ENCODE assay signal across 19 mouse cellular contexts in the genomic region with DNA sequence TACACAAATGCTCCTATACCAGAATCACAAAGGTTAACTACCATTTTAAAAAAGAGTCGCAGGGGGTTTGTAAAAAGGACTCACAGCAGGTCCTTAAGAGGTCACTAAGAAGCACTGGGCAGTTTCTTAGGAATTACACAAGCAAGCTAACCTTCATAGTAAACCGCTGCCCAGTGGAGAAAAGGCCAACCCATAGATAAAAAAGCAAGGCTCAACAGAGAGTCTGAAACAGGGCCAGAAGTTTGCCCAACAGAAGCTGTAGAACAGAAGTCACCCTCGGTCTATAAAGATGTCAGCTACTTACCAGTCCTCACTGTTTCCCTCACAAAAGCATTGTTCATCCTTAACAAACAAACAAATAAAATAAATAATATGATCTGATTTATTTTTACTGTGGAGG. TPM values are rescaled to one million over a fixed set of nuclear protein-coding genes. Genes with fewer than 3 reads are reported as not detected.
DNase-seq lines count a peak whose midpoint lies in the region; ATAC-seq and TF ChIP-seq lines count a peak whose summit lies in the region.
"Had no signal": no experiment of that assay in that cellular context is flagged by ENCODE, and none has a peak within 500 bp of the region (broad histone marks: within the 10 kb centered on the region; RNA-seq: fewer than 3 reads in every experiment).

No protein-coding gene starts in this region.

- no peaks in the 10 kb centered on the region for H3K9me3 ChIP-seq in liver, embryonic 11.5 days (ENCODE audit: control insufficient read depth, low read length)
- H3K9me3 ChIP-seq: forebrain, embryonic 13.5 days; hindbrain, embryonic 15.5 days; limb, embryonic 15.5 days had no signal

- WGBS in liver, adult 2 months: 51% methylated on average over 3 of the region's 3 CpGs
- WGBS in liver, embryonic 11.5 days: 92% methylated on average over 3 of the region's 3 CpGs

- no peak overlapping the region for H3K27ac ChIP-seq in liver, adult 2 months (replicated peaks; ENCODE audit: insufficient read depth, low read depth, low read length)
- no peak overlapping the region for H3K27ac ChIP-seq in liver, embryonic 11.5 days (ENCODE audit: low read depth, low read length)
- H3K27ac ChIP-seq: kidney, postnatal 0 days; limb, embryonic 15.5 days had no signal

- intact Hi-C loops in heart, postnatal 25 days (cut with DNase I): no loop called here
- intact Hi-C loops in left cerebral cortex, postnatal 10 days (cut with DNase I): no loop called here

- no peak for TF ChIP-seq POLR2A in liver, adult 2 months (IDR thresholded peaks at IDR 0.05; ENCODE audit: extremely low read depth, insufficient read depth, low read length)

- peaks cover 8% of the 10 kb centered on the region for H3K4me1 ChIP-seq in liver, adult 2 months (ENCODE audit: control insufficient read depth, insufficient read depth, low read length)
- H3K4me1 ChIP-seq in liver, embryonic 11.5 days (replicated peaks; ENCODE audit: control insufficient read depth, insufficient read depth, low read length): peaks cover 10% of the 10 kb centered on the region; the same call in 1 of the 2 replicates

- no peak overlapping the region for H3K4me3 ChIP-seq in liver, adult 2 months (ENCODE audit: insufficient read depth, low read depth, low read length)
- H3K4me3 ChIP-seq in liver, embryonic 11.5 days (ENCODE audit: low read depth, low read length): no peak overlapping the region
- H3K4me3 ChIP-seq: forebrain, embryonic 13.5 days; hindbrain, embryonic 15.5 days; limb, embryonic 15.5 days had no signal

- H3K9ac ChIP-seq in liver, adult 2 months (ENCODE audit: low read depth, low read length): no peak overlapping the region
- no peak overlapping the region for H3K9ac ChIP-seq in liver, embryonic 11.5 days (ENCODE audit: low read depth, low read length)
- H3K9ac ChIP-seq: forebrain, embryonic 13.5 days; hindbrain, embryonic 15.5 days; limb, embryonic 15.5 days had no signal

- no peak overlapping the region for H3K4me2 ChIP-seq in liver, embryonic 11.5 days
- H3K4me2 ChIP-seq: forebrain, embryonic 13.5 days; hindbrain, embryonic 15.5 days; limb, embryonic 15.5 days; midbrain, embryonic 11.5 days had no signal

- DNase-seq in heart, adult 11 months: peak; percentile 89
- no peak for DNase-seq in heart, postnatal 25 days (ENCODE audit: low spot score)
- DNase-seq in liver, adult 2 months (ENCODE audit: extremely low read depth, low read depth, low spot score): peak; percentile 75
- no peak for DNase-seq in liver, embryonic 11.5 days (ENCODE audit: low spot score)
- DNase-seq in fat pad, adult 2 months (ENCODE audit: extremely low read depth, low read depth, low spot score): peak; percentile 90
- no peak for DNase-seq in left cerebral cortex, postnatal 10 days (ENCODE audit: extremely low spot score in 1 of 2, low spot score in 2 of 2)
- DNase-seq in kidney, postnatal 14 days: no peak
- DNase-seq: cerebellum, adult 11-12 months; cerebellum, postnatal 36 days; kidney, adult 11 months; lung, adult 18-20 months; lung, postnatal 4 days; right cerebral cortex, adult 18-20 months; thymus, postnatal 4 days had no signal

- no peaks in the 10 kb centered on the region for H3K36me3 ChIP-seq in liver, adult 2 months (ENCODE audit: control insufficient read depth, insufficient read depth, low read length)
- H3K36me3 ChIP-seq in liver, embryonic 11.5 days (ENCODE audit: control insufficient read depth, insufficient read depth, low read length): peaks cover 5% of the 10 kb centered on the region; the same call in 1 of the 2 replicates

- no peak for TF ChIP-seq CTCF in liver, adult 2 months (IDR thresholded peaks at IDR 0.05; ENCODE audit: low read depth, low read length)

- no peak for ATAC-seq in liver, embryonic 11.5 days (replicated peaks; ENCODE audit: low FRiP score)
- ATAC-seq: forebrain, embryonic 13.5 days had no signal

- no peaks in the 10 kb centered on the region for H3K27me3 ChIP-seq in liver, adult 2 months (ENCODE audit: control insufficient read depth, insufficient read depth, low read length)
- no peaks in the 10 kb centered on the region for H3K27me3 ChIP-seq in liver, embryonic 11.5 days (replicated peaks; ENCODE audit: control insufficient read depth, insufficient read depth, low read length)
- H3K27me3 ChIP-seq: forebrain, embryonic 13.5 days; hindbrain, embryonic 15.5 days; limb, embryonic 15.5 days had no signal

- H3K79me2 ChIP-seq in liver, adult 2 months (ENCODE audit: control insufficient read depth, insufficient read depth, low read length): peaks cover 15% of the 10 kb centered on the region; the same call in 1 of the 2 replicates

RNA-seq across cellular contexts. Expression of gene Oaz2, which starts 58.6 kb away (rescaled TPM):
- 100 to 1,000 TPM; 249 to 259 TPM for total RNA-seq in heart, postnatal 25 days (2021)
- total RNA-seq in liver, adult 2 months (2014; rRNA removed): 14.7 and 20.6 TPM in 2 replicates
- 27.5 and 29.6 TPM in 2 replicates for polyA plus RNA-seq in liver, adult 2 months (2012; rRNA removed)
- 119 and 123 TPM in 2 replicates for polyA plus RNA-seq in liver, embryonic 11.5 days (2014; fragmentation: Nextera tagmentation; extraction: Ambion mirVana)
- 100 to 1,000 TPM; 226 to 228 TPM for total RNA-seq in left cerebral cortex, postnatal 10 days (2021)

Comparison
In these comparisons a context has a peak if more than half of its experiments do, and no peak if none do; other contexts are left out.
1. DNase-seq: peak in heart, adult 11 months (single experiment), liver, adult 2 months (single experiment) and fat pad, adult 2 months (single experiment); none in heart, postnatal 25 days (single experiment), liver, embryonic 11.5 days (single experiment), left cerebral cortex, postnatal 10 days (0 of 2) and kidney, postnatal 14 days (single experiment).
2. RNA of gene Oaz2, which starts 58.6 kb away (total RNA-seq): 249 to 259 TPM in heart, postnatal 25 days and 226 to 228 TPM in left cerebral cortex, postnatal 10 days; 14.7 to 20.6 TPM in liver, adult 2 months; every median in the first group is over 10 times any median in the second.